Mouse (Mus musculus) CD4-positive, CD25-positive, alpha-beta regulatory T cell, adult 2 months (primary cell): ENCODE measurements around the gene Tmem101.

Experiments
- DNase-seq: peaks from one replicate; pipeline ENCODE4 v3.0.0-alpha.2; 2012; ENCODE audit warnings: low read depth, low spot score

The Tmem101 gene

GRCm38 (mm10) chr11:102147213-102147989, 8.8 kb downstream of the Tmem101 start:
- DNase-seq = no peak

DNA sequence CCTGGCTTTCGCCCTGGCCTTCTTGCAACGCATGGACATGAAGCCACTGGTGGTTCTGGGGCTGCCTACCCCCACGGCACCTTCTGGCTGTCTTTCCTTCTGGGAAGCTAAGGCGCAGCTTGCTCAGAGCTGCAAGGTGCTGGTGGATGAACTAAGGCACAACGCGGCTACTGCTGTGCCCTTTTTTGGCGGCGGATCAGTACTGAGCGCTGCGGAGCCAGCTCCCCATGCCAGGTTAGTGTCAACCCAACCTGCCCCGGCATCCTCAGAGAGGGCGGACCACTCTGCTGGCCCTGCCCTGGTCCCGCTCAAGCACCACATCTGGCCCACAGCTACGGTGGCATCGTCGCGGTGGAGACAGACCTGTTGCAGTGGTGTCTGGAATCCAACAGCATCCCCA, 9.7 kb downstream of the Tmem101 start:
- DNase-seq = no peak

GRCm38 (mm10) chr11:102146005-102146404, 10.2 kb downstream of the Tmem101 start:
- DNase-seq = no peak

DNA sequence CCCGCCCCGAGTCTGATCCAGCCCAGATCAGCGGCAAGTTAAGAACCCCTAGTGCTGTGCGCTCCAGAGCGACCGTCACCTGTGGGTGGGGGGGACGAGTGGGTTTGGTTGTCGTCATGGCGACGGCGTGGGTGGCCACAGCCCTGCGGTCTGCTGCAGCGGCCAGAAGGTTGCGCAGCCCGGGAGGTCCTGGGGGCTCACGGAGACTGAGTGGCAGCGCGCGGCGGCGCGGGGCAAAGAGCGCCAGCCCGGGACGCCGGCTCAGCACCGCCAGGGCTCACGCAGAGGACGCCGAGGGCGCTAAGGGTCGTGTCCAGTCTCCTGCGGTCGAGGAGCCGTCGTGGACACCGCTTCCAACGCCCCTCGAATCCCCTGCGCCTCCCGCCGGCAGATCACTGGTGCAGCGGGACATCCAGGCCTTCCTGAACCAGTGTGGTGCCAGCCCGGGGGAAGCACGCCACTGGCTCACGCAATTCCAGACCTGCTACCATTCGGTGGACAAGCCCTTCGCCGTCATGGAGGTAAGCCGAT, 10.7 kb downstream of the Tmem101 start, which contains the start of gene Nags:
Nags (plus strand) TSS at position 43 of the 531 bp plus-strand sequence.
- DNase-seq = no peak

DNA sequence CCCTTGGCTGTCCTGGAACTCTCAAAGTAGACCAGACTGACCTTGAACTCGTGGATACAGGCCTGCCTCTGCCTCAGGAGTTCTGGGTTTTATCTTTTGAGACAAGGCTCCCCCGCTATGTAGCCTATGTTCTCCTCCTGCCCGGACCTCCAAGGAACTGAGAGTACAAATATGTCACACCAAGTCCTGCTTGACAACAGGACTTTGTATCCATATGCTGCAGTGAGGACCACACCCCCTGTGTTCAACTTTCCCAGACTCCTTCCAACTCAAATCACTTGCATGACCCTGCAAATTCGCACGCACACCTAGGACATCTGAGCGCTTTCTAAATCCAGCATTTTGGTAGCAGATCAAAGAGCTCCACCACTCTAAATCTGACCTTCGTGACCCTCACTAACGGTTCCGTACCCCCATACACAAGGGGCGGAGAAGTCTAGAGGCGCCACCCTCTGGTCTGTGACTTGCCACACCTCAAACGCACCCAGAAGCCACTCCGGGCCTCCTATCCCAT, 11.2 kb downstream of the Tmem101 start:
- DNase-seq = no peak

GRCm38 (mm10) chr11:102142355-102142754, 13.8 kb downstream of the Tmem101 start:
- no peak for DNase-seq

DNA sequence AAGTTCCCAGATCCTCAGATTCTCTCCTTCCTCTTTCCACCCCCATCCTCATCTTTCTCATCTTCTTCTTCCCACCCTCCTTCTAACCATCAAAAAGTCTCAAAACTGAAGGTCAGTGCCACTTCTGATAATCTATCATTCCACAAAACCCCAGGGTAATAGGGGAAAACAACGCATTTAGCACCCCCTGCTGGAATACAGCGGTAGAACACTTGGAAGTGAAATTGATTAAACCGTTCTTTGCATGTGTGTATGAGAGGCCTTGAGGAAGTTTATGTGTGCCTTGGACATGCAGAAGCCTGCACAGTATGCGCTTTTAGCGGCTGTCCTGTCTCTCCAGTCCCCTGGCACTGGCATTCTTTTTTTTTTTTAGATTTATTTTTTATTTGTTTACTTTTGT, 15.7 kb downstream of the Tmem101 start:
- DNase-seq = peak; percentile 78

DNA sequence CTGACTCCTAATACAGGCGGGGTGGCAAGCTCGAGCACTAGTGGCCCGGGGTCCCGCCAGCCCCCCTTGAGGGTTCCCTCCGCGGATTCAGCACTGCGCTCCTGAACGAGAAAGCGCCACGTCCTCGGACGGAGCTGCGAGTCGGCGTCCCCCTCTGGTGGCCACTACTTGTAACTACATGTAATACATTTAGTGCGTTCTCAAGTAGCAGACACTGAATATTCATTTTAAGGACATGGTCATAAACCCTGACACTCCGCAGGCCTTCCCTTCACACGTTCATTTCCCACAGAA, 17.8 kb downstream of the Tmem101 start:
- DNase-seq = peak; percentile 80

DNA sequence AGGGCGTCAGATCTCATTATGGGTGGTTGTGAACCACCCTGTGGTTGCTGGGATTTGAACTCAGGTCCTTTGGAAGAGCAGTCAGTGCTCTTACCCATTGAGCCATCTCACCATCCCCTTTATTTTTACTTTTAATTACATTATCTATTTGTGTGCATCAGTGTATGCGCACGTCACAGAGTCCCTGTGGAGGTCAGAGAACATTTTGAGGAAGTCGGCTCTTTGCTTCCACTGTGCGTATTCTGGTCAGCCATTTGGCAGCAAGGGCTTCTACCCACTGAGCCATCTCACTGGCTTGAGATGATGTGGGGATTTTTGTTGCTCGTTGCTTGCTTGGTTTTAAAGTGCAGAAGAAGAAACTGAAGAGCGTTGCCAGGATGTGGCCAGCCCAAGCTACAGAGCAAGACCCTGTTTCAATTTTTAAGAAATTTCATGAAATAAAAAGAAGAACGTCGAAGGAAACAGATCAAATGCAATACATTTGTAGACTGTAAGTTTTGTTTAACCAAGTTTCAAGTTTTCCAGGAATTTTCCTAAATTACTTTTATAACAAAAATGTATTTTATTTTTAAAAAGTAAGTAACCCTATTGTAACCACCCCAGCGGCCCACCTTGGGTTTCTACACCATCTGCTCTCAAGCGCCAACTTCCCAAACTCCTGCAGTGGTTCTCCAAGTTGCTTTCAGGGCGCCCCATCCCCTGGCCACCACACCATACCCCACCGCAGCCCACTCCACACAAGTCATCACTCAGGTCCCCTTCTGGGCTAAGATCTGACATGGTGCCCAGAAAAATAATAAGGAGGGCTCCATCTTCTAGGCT, 18.4 kb downstream of the Tmem101 start:
- no peak for DNase-seq

DNA sequence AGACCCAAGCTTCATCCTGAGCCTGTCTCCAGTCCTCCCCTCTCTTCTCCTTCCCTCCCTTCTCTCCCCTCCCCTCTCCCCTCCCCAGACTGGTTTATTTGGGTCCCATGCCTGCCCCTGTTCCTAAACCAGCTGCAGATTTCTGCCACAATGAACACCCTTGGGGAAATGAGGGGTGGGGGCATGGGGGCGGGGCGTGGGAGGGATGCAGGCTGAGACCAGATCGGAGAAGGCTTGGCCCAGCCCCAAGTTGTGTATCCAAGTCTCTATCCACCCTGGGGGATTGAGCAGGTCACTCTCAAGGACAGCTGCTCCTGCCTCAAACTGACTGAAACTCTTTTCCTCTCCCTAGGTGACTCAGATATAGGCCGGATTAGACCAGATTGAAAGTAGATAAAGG, 21.7 kb downstream of the Tmem101 start:
- no peak for DNase-seq

- DNase-seq = no peak
Observed at GRCm38 (mm10) chr11:102117386-102117785, 38.8 kb downstream of the Tmem101 start.

- DNase-seq = no peak
Observed at GRCm38 (mm10) chr11:102116241-102116640, 40.0 kb downstream of the Tmem101 start.

- DNase-seq = no peak
Observed at GRCm38 (mm10) chr11:102111576-102111975, 44.6 kb downstream of the Tmem101 start.

- no peak for DNase-seq
Observed at GRCm38 (mm10) chr11:102107732-102108131, 48.5 kb downstream of the Tmem101 start, which contains the start of gene Pyy. Pyy (minus strand) TSS chr11:102107832.

GRCm38 (mm10) chr11:102106911-102107310, 49.3 kb downstream of the Tmem101 start:
- no peak for DNase-seq
